Mouse (Mus musculus): ENCODE data around the gene 4930407I10Rik. TPM values are rescaled to one million over a fixed set of nuclear protein-coding genes. Genes with fewer than 3 reads are reported as not detected.

4930407I10Rik gene
- not detected in 2 replicates for polyA plus RNA-seq (2015; fragmentation: Nextera tagmentation; extraction: Ambion mirVana)

DNA sequence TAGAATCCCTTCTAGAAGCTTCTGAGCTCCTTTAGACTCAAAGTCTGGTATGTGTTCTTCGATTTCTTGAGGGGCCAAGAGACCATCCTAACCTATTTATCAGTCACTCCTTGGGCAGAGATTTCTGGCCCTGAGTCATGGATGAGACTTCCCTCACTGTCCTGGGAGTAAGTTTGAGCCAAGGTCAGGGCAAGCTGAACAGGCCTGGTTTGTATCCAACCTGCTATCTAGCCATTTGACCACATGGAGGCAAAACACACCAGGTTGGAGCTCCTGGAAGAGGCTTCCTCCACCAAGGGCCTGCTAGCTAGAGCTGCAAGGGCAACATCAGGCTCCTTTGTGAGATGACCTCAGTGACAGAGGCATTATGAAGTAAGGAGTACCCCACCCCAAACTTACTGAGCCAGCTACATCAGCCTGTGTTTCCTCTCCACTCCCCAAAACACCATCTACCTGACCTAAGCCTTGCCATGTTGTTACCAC lies at the start of gene 4930407I10Rik:
Gene 4930407I10Rik, plus strand, starts transcription at position 433 of the 483 bp plus-strand sequence.
- H3K27me3 ChIP-seq (ENCODE audit: insufficient read depth, low read length) = peaks cover 6% of the 10 kb centered on the region
- no peak within 1 kb of the TSS for H3K9ac ChIP-seq (replicated peaks; ENCODE audit: low read length)
- H3K4me3 ChIP-seq (ENCODE audit: low read length) = no peak within 1 kb of the TSS
- WGBS = 83% methylated on average over 1 of the region's 1 CpGs
- H3K9me3 ChIP-seq (ENCODE audit: low read length) = no peaks in the 10 kb centered on the region
- no peak within 1 kb of the TSS for H3K4me2 ChIP-seq (replicated peaks; ENCODE audit: low read depth, low read length)
- ATAC-seq (ENCODE audit: low FRiP score, low TSS enrichment) = no peak
- no peak within 1 kb of the TSS for H3K27ac ChIP-seq (ENCODE audit: low read length)
- no peaks in the 10 kb centered on the region for H3K36me3 ChIP-seq (ENCODE audit: insufficient read depth, low read length)
- H3K4me1 ChIP-seq (ENCODE audit: insufficient read depth, low read length) = no peaks in the 10 kb centered on the region

DNA sequence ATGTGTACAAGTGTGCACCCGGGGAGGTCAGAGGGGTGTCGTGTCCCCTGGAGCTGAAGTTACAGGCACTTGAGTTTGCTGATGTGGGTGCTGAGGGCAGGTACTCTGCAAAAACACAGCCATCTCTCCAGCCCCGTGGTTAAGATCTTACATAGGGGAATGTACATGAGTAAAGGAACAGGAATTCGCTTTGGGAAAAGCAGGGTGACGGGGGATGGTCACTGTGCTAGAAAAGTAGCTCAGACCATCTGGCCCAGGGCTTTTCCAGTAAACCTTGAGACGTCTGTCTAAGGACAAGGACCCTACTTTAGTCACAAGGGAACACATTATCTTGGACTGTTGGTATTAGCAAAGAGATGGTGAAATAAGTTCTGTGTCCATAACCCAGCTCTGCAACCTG lies 47.0 kb upstream of the 4930407I10Rik start:
- Histone ChIP-seq H3K4me3 (ENCODE audit: low read length) (no peak overlapping the region), H3K27me3 (ENCODE audit: insufficient read depth, low read length) (no peaks in the 10 kb centered on the region), H3K4me1 (ENCODE audit: insufficient read depth, low read length) (peaks cover 18% of the 10 kb centered on the region), H3K36me3 (ENCODE audit: insufficient read depth, low read length) (no peaks in the 10 kb centered on the region), H3K9ac (replicated peaks; ENCODE audit: low read length) (no peak overlapping the region), H3K27ac (ENCODE audit: low read length) (no peak overlapping the region), H3K4me2 (replicated peaks; ENCODE audit: low read depth, low read length) (no peak overlapping the region), H3K9me3 (ENCODE audit: low read length) (no peaks in the 10 kb centered on the region)
- ATAC-seq (ENCODE audit: low FRiP score, low TSS enrichment) = no peak
- WGBS = 87% methylated on average over 6 of the region's 6 CpGs

DNA sequence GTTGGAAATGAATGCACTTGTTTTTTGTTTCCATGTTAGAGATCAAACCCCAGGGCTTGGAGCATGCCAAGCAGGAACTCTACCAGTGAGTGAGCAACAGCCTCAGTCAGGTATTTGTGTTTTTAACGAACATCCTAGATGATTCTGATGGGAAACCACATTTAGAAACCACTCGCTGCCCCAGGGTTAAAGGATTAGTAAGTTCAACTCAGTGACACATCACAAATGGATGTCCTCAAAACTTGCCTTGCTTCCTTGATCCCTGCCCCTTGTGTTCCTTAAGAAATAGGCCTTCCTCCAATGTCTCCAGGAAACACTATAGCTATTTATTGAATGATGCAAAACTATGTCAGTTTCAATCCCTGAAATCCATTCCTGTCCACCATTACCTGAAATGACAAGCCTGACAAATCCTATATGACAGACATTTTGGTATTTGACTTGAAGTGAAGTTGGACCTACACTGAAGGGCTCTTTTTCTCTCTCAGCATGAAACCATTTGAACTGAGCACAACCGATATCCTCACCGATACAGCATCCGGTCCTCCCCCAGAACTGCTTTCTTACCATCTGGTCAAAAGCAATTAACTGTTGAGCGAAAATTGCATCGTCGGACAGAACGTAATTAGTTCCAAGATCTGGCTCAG lies 44.1 kb upstream of the 4930407I10Rik start:
- Histone ChIP-seq H3K4me1 (ENCODE audit: insufficient read depth, low read length) (peaks cover 20% of the 10 kb centered on the region), H3K36me3 (ENCODE audit: insufficient read depth, low read length) (peaks cover 6% of the 10 kb centered on the region; the same call in 1 of the 2 replicates), H3K4me3 (ENCODE audit: low read length) (peak overlapping the region; percentile 65), H3K9ac (replicated peaks; ENCODE audit: low read length) (peak overlapping the region; percentile 75), H3K4me2 (replicated peaks; ENCODE audit: low read depth, low read length) (peak overlapping the region; percentile 93), H3K27me3 (ENCODE audit: insufficient read depth, low read length) (no peaks in the 10 kb centered on the region), H3K27ac (ENCODE audit: low read length) (peak overlapping the region; percentile 24), H3K9me3 (ENCODE audit: low read length) (no peaks in the 10 kb centered on the region)
- ATAC-seq (ENCODE audit: low FRiP score, low TSS enrichment) = no peak
- 15% methylated on average over 9 of the region's 9 CpGs for WGBS

DNA sequence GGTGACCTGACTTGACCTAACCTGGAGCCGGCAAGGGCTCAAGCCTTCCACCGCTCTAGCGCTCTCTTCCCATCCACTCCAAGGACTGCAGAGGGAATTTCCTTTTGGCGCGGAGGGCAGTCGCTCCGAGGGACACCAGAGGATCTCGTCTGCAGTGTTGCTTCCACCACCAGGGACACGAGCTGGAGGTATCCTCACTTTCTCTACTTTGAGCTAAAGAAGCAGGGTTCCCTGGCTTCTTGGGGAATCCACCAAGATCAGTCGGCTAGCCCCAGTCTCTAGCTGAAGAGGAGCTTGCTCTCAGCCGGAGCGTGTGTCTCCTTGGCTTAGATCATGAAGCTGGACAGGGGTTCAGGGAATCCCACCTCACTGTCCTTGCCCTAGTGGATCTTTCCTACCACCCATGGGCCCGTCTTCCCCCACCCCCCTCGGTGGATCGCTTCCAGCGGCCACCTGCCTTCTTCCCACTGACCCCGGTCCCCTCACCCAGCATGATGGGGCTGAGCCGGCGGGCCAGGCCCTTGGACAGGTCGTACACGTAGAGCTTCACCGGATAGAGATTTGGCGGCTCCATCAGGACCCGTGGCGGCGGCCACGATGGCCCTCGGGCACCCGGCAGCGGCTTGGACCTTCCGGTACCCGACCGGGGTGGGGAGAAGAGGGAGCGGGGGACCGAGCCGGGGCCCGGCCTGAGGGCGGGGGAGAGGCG lies 43.4 kb upstream of the 4930407I10Rik start:
- peak; percentile 9 for ATAC-seq (ENCODE audit: low FRiP score, low TSS enrichment)
- H3K9me3 ChIP-seq (ENCODE audit: low read length) = no peaks in the 10 kb centered on the region

DNA sequence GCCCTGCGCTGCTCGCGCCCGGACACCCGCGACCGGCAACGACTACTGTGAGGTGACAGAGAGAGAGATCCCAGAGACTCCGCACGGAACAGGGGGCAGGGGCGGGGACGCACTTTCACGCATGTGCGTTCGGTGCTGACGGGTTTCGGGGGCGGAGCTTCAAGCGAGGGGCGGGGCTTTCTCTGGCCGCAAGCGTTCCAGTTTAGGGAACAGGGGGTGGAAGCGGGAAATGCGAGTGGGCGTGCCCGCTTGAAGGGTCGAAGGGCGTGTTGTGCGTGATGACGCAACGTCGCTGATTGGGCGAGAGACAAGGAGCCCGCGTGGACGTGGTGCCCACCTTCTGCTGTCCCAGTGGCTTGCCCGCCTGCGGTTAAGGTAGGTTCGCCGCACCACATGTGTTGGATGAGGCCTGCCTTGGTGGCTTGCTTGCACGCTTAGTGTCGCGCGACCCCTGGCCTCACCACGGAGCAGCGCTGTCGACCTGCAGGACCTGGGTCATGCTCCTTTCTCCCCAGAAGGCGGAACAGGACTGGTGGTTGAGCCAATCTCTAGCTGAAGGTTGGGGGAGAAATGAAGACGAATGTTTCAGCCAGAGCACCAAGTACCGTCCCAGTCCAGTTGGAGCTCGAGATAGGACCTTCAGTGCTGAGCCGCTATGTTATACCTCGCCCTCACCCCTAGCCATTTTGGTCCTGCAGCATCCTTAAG lies 42.7 kb upstream of the 4930407I10Rik start:
- H3K9ac ChIP-seq (replicated peaks; ENCODE audit: low read length) = peak overlapping the region; percentile 75
- peak overlapping the region; percentile 77 for H3K27ac ChIP-seq (ENCODE audit: low read length)
- H3K27me3 ChIP-seq (ENCODE audit: insufficient read depth, low read length) = no peaks in the 10 kb centered on the region
- peaks cover 8% of the 10 kb centered on the region; the same call in 1 of the 2 replicates for H3K36me3 ChIP-seq (ENCODE audit: insufficient read depth, low read length)
- H3K4me2 ChIP-seq (replicated peaks; ENCODE audit: low read depth, low read length) = peak overlapping the region; percentile 93
- H3K4me3 ChIP-seq (ENCODE audit: low read length) = peak overlapping the region; percentile 65
- no peaks in the 10 kb centered on the region for H3K9me3 ChIP-seq (ENCODE audit: low read length)
- ATAC-seq (ENCODE audit: low FRiP score, low TSS enrichment) = peak; percentile 96
- H3K4me1 ChIP-seq (ENCODE audit: insufficient read depth, low read length) = peaks cover 20% of the 10 kb centered on the region
- WGBS = under 1% methylated on average over 52 of the region's 53 CpGs

More for the DNA sequence above, 43.4 kb upstream of the 4930407I10Rik start:
- WGBS = 0% methylated on average over 39 of the region's 39 CpGs
- peak overlapping the region; percentile 24 for H3K27ac ChIP-seq (ENCODE audit: low read length)
- peak overlapping the region; percentile 65 for H3K4me3 ChIP-seq (ENCODE audit: low read length)
- H3K4me1 ChIP-seq (ENCODE audit: insufficient read depth, low read length) = peaks cover 20% of the 10 kb centered on the region
- peak overlapping the region; percentile 75 for H3K9ac ChIP-seq (replicated peaks; ENCODE audit: low read length)
- peaks cover 8% of the 10 kb centered on the region; the same call in 1 of the 2 replicates for H3K36me3 ChIP-seq (ENCODE audit: insufficient read depth, low read length)
- peak overlapping the region; percentile 93 for H3K4me2 ChIP-seq (replicated peaks; ENCODE audit: low read depth, low read length)
- H3K27me3 ChIP-seq (ENCODE audit: insufficient read depth, low read length) = no peaks in the 10 kb centered on the region

DNA sequence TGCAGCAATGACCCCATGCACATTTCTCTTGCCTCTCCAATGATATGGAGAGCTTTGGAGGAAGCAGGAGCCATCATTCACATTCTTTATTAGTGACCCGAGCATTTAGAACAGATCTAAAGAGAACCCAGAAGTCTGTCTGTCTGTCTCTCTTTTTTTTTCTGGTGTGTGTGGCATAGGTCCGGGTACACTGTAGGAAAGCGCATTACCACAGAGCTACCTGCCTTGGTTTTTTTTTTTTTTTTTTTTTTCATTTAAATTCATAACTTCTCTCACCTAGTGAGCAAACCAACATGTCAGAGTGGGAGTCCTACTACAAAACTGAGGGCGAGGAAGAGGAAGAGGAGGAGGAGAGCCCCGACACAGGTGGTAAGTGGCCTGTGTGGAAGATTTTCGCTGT lies 42.1 kb upstream of the 4930407I10Rik start:
- no peak for ATAC-seq (ENCODE audit: low FRiP score, low TSS enrichment)
- 15% methylated on average over 6 of the region's 6 CpGs for WGBS
- Histone ChIP-seq H3K36me3 (ENCODE audit: insufficient read depth, low read length) (peaks cover 9% of the 10 kb centered on the region; the same call in 1 of the 2 replicates), H3K9ac (replicated peaks; ENCODE audit: low read length) (peak overlapping the region; percentile 63), H3K9me3 (ENCODE audit: low read length) (no peaks in the 10 kb centered on the region), H3K4me3 (ENCODE audit: low read length) (peak overlapping the region; percentile 65), H3K27ac (ENCODE audit: low read length) (peak overlapping the region; percentile 77), H3K4me2 (replicated peaks; ENCODE audit: low read depth, low read length) (peak overlapping the region; percentile 93), H3K27me3 (ENCODE audit: insufficient read depth, low read length) (no peaks in the 10 kb centered on the region), H3K4me1 (ENCODE audit: insufficient read depth, low read length) (peaks cover 20% of the 10 kb centered on the region)

DNA sequence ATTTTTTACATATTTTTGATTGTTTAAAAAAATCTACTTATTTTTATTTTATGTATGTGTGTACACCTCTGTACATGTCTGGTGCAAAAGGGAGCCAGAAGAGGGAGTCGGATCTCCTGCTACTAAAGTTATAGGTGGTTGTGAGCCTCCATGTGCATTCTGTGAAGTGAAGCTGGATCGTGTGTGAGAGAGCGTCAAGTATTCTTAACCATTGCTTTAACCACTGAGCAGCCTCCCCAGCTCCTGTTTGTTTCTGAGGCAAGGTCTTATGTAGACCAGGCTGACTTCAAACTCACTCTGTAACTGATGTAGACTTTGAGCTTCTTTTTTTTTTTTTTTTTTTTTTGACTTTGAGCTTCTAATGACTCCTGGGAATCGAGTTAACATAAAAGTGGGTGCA lies 41.5 kb upstream of the 4930407I10Rik start:
- no peak for ATAC-seq (ENCODE audit: low FRiP score, low TSS enrichment)
- Histone ChIP-seq H3K9ac (replicated peaks; ENCODE audit: low read length) (no peak overlapping the region), H3K4me2 (replicated peaks; ENCODE audit: low read depth, low read length) (no peak overlapping the region), H3K27ac (ENCODE audit: low read length) (no peak overlapping the region), H3K36me3 (ENCODE audit: insufficient read depth, low read length) (peaks cover 13% of the 10 kb centered on the region; the same call in 1 of the 2 replicates), H3K9me3 (ENCODE audit: low read length) (no peaks in the 10 kb centered on the region), H3K4me1 (ENCODE audit: insufficient read depth, low read length) (peaks cover 20% of the 10 kb centered on the region), H3K4me3 (ENCODE audit: low read length) (no peak overlapping the region), H3K27me3 (ENCODE audit: insufficient read depth, low read length) (no peaks in the 10 kb centered on the region)
- 67% methylated on average over 4 of the region's 4 CpGs for WGBS

DNA sequence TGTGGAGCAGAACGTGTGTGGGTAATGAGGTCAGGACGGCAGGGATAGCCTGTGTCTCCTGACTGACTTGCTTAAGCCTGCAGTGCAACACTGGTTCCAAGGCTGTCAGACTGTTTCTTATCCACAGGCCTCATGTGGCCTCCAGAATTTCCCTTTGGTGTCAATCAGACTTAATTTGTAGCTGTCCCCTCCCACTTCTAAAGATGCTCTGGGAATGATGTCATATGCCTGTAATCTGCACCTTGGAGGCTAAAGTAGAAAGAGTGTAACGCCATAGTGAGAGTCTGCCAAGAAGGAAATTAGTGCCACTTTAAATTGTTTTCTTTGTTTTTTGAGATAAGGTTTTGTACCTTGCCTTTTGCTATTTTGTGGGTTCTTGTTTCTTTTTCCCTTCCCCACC lies 39.7 kb upstream of the 4930407I10Rik start:
- Histone ChIP-seq H3K4me2 (replicated peaks; ENCODE audit: low read depth, low read length) (no peak overlapping the region), H3K27ac (ENCODE audit: low read length) (no peak overlapping the region), H3K36me3 (ENCODE audit: insufficient read depth, low read length) (peaks cover 22% of the 10 kb centered on the region), H3K9ac (replicated peaks; ENCODE audit: low read length) (no peak overlapping the region), H3K27me3 (ENCODE audit: insufficient read depth, low read length) (no peaks in the 10 kb centered on the region), H3K4me1 (ENCODE audit: insufficient read depth, low read length) (peaks cover 16% of the 10 kb centered on the region), H3K4me3 (ENCODE audit: low read length) (no peak overlapping the region), H3K9me3 (ENCODE audit: low read length) (no peaks in the 10 kb centered on the region)
- WGBS = 85% methylated on average over 3 of the region's 3 CpGs
- ATAC-seq (ENCODE audit: low FRiP score, low TSS enrichment) = no peak

DNA sequence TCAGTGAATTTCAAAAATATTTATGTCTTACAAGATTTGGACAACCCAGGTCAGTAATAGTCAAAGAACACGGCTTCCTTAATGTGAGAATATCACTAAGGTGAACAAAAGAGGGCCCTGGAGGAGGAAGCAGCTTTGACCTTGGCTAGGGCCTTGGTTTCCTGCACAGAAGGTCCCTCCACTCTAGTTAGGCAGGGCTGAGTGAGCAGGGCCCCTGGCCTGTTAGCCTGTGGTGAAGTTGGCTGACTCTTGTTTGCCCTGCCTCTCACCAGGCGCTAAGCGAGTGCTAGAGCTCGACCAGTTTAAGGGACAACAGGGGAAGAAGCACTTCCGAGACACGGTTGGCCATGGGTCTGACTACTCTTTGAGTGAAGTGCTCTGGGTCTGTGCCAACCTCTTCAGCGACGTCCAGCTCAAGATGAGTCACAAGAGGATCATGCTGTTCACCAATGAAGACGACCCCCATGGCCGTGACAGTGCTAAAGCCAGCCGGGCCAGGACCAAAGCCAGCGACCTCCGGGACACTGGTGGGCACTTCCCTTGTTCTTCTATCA lies 36.3 kb upstream of the 4930407I10Rik start:
- H3K9ac ChIP-seq (replicated peaks; ENCODE audit: low read length) = no peak overlapping the region
- no peaks in the 10 kb centered on the region for H3K9me3 ChIP-seq (ENCODE audit: low read length)
- 80% methylated on average over 13 of the region's 13 CpGs for WGBS
- no peak for ATAC-seq (ENCODE audit: low FRiP score, low TSS enrichment)
- peaks cover 52% of the 10 kb centered on the region for H3K36me3 ChIP-seq (ENCODE audit: insufficient read depth, low read length)
- no peak overlapping the region for H3K27ac ChIP-seq (ENCODE audit: low read length)
- H3K4me3 ChIP-seq (ENCODE audit: low read length) = no peak overlapping the region
- no peak overlapping the region for H3K4me2 ChIP-seq (replicated peaks; ENCODE audit: low read depth, low read length)
- no peaks in the 10 kb centered on the region for H3K4me1 ChIP-seq (ENCODE audit: insufficient read depth, low read length)
- no peaks in the 10 kb centered on the region for H3K27me3 ChIP-seq (ENCODE audit: insufficient read depth, low read length)

All from kidney, embryonic 16.5 days (tissue).